Mouse (Mus musculus): ENCODE measurements around the gene Cbx1. TPM values are rescaled to one million over a fixed set of nuclear protein-coding genes. Genes with fewer than 3 reads are reported as not detected.

Cbx1 gene
- total and polyA plus RNA-seq, 3 experiments, result 132 to 368 (median 152) TPM

GRCm38 (mm10) chr11:96824783-96825495 is 36.0 kb downstream of the Cbx1 start:
- Histone ChIP-seq H3K79me2 (ENCODE audit: control insufficient read depth, insufficient read depth, low read length, poor library complexity) (peaks cover 69% of the 10 kb centered on the region), H3K9ac (ENCODE audit: control insufficient read depth, low read depth, low read length, poor library complexity, severe bottlenecking) (0 out of 2 replicates have a peak overlapping the region, but pooled peaks have one; percentile 13), H3K9me3 (replicated peaks; ENCODE audit: insufficient read depth, low read length) (no peaks in the 10 kb centered on the region), H3K27ac (ENCODE audit: control insufficient read depth, low read depth, low read length) (no peak overlapping the region; the same call in 1 of the 2 replicates), H3K27me3 (ENCODE audit: control insufficient read depth in 1 of 2, insufficient read depth in 2 of 2, low read length in 2 of 2) (no peaks in the 10 kb centered on the region), H3K4me3 (ENCODE audit: control insufficient read depth in 1 of 2, insufficient read depth in 1 of 2, low read depth in 2 of 2, low read length in 2 of 2) (no peak overlapping the region), H3K4me1 (ENCODE audit: control insufficient read depth in 1 of 2, insufficient read depth in 2 of 2, low read length in 2 of 2) (peaks cover 25 to 55% of the 10 kb centered on the region in 2 experiments), H3K36me3 (ENCODE audit: control insufficient read depth in 1 of 2, insufficient read depth in 2 of 2, low read length in 2 of 2) (peaks cover 36 to 58% of the 10 kb centered on the region in 2 experiments)
- DNase-seq (ENCODE audit: low read depth, low spot score), result peak; percentile 56
- TF ChIP-seq SIN3A (IDR thresholded peaks at IDR 0.05; ENCODE audit: low read length), result peak; percentile 32; the same call in 1 of the 2 replicates
- no peak for TF ChIP-seq RCOR1 (IDR thresholded peaks at IDR 0.05; ENCODE audit: low read depth, low read length)

GRCm38 (mm10) chr11:96826481-96826880 is 37.6 kb downstream of the Cbx1 start:
- TF ChIP-seq MAZ (IDR thresholded peaks at IDR 0.05; ENCODE audit: low read depth, low read length) (no peak), ZC3H11A (IDR thresholded peaks at IDR 0.05; ENCODE audit: low read depth, low read length) (no peak), GABPA (IDR thresholded peaks at IDR 0.05; ENCODE audit: low read depth, low read length) (no peak), MEF2A (IDR thresholded peaks at IDR 0.05; ENCODE audit: extremely low read depth, insufficient replicate concordance, low read depth, low read length, poor library complexity, severe bottlenecking) (no peak), BHLHE40 (IDR thresholded peaks at IDR 0.05; ENCODE audit: borderline replicate concordance, low read depth, low read length) (no peak), USF1 (IDR thresholded peaks at IDR 0.05; ENCODE audit: low read depth, low read length) (no peak), MAFK (IDR thresholded peaks at IDR 0.05; ENCODE audit: borderline replicate concordance, low read depth, low read length) (no peak), MYB (IDR thresholded peaks at IDR 0.05; ENCODE audit: low read depth, low read length) (no peak), MXI1 (IDR thresholded peaks at IDR 0.05; ENCODE audit: low read depth, low read length) (no peak), POLR2AphosphoS5 (IDR thresholded peaks at IDR 0.05; ENCODE audit: borderline replicate concordance, low read depth, low read length) (no peak), RAD21 (IDR thresholded peaks at IDR 0.05; ENCODE audit: low read depth, low read length) (no peak), SIN3A (IDR thresholded peaks at IDR 0.05; ENCODE audit: low read length) (no peak), TCF12 (IDR thresholded peaks at IDR 0.05; ENCODE audit: low read depth, low read length) (no peak), CHD1 (IDR thresholded peaks at IDR 0.05; ENCODE audit: low read depth, low read length) (no peak), MYC (IDR thresholded peaks at IDR 0.05; ENCODE audit: low read depth, low read length) (no peak)
- no peaks in the 10 kb centered on the region for H3K9me3 ChIP-seq (replicated peaks; ENCODE audit: insufficient read depth, low read length)
- no peak overlapping the region for H3K4me3 ChIP-seq (ENCODE audit: control insufficient read depth in 1 of 2, insufficient read depth in 1 of 2, low read depth in 2 of 2, low read length in 2 of 2)
- no peak overlapping the region for H3K9ac ChIP-seq (ENCODE audit: control insufficient read depth, low read depth, low read length, poor library complexity, severe bottlenecking)
- H3K36me3 ChIP-seq (ENCODE audit: control insufficient read depth in 1 of 2, insufficient read depth in 2 of 2, low read length in 2 of 2), result peaks cover 20 to 60% of the 10 kb centered on the region in 2 experiments
- DNase-seq (ENCODE audit: low read depth, low spot score), result no peak
- H3K27me3 ChIP-seq (ENCODE audit: control insufficient read depth in 1 of 2, insufficient read depth in 2 of 2, low read length in 2 of 2), result no peaks in the 10 kb centered on the region
- peaks cover 28 to 56% of the 10 kb centered on the region in 2 experiments for H3K4me1 ChIP-seq (ENCODE audit: control insufficient read depth in 1 of 2, insufficient read depth in 2 of 2, low read length in 2 of 2)
- H3K79me2 ChIP-seq (ENCODE audit: control insufficient read depth, insufficient read depth, low read length, poor library complexity), result peaks cover 72% of the 10 kb centered on the region
- no peak overlapping the region for H3K27ac ChIP-seq (ENCODE audit: control insufficient read depth, low read depth, low read length)

All from MEL (cell line).